Mouse (Mus musculus): ENCODE data around the gene Clec4f.
"Not testable (repeated sequence)": the region's sequence is repeated elsewhere in the genome, so short reads cannot be mapped to it uniquely, and the experiment has no call there.

Clec4f gene

DNA sequence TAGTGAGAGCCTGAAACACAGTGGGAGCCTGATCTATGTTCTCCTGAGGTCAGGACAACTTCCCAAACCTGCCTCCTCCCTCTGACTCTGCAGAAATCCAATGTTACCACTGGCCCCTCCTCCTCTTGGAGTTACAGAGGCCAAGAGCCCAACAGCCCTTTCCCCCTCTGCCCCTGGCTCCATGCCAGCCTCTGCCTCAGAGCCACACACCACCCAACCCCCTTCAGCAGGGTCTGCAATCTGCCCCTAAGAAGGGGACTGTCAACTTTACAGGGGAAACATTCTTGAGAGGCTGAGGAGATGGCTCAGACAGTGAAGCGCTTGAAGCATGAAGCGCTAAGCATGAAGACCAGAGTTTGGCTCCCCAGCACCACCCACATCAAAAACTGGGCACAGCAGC, at the start of gene Clec4f:
Gene Clec4f, minus strand, starts transcription at position 101 of the 400 bp plus-strand sequence.
- DNase-seq = no peak

- no peak for DNase-seq
Measured at GRCm38 (mm10) chr6:83704701-83705100, 48.7 kb upstream of the Clec4f start.

DNA sequence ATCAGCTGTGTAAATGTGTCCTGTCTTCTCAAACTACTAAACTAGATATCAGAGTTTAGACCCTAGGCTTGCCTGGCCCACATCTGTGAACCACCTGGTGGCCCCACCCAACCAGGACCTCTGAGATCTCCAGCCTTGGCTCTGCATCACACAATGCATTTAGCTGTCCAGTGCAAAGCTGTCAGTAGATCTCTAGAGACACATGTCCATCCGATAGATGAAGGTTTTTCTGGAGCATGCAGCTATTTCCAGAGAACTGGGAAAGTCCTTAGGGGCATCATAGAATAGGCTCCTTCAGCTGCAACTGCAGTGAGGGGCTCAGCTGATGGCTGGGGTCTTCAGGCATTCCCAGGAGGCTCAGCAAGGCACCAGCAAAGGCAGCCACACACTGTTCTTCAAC, 48.3 kb upstream of the Clec4f start:
- DNase-seq = no peak

DNA sequence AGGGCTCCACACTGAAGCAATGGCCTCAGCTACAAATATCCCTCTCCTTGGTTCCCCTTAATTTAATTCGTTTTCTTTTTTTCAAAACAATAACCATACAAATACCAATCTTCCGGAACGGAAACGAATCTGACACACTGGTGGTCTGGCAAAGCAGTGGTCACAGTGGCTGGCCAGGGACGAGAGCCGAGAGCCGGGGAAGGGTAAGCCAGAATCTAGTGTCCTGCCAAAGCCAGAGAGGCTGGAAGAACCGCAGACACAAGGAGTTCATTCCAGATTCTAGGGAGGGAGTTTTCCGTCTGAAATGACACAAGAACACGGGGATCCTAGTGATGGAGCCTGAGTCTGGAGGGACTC, 47.7 kb upstream of the Clec4f start:
- no peak for DNase-seq

DNA sequence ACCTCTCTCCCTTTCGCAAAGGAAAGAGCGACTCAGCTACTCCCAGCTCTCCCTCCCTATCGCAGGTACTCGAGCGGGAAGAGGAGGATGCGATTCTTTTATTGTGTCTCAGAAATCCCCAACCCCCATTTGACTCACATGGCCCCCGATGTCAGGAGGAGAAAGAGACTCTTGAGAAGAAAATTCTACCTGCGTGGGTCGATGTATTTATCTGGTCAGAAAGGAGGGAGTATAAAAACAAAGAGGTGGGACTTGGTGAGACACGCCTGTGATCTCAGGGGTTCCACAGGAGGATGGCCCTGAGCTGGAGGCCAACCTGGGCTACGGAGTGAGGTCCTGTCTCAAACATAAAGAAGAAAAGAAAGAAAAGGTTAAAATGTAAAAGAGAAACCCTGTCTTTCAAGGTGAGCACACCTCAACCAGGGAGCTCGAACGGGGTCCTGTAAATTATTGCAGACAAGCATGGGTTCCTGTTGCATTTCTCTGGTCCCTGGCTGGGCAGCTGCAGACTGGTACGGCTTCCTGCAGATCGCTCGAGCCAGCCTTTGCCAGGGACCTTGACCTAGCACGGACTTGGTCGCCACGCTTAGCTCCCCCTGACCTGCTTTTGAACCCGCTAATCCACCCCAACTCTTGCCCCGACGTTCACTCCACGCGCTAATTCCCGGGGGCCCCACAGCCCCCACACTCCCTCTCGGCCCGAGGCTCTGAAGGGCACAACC, 47.2 kb upstream of the Clec4f start:
- peak in 1 of 2 experiments; percentile 27 for DNase-seq

DNA sequence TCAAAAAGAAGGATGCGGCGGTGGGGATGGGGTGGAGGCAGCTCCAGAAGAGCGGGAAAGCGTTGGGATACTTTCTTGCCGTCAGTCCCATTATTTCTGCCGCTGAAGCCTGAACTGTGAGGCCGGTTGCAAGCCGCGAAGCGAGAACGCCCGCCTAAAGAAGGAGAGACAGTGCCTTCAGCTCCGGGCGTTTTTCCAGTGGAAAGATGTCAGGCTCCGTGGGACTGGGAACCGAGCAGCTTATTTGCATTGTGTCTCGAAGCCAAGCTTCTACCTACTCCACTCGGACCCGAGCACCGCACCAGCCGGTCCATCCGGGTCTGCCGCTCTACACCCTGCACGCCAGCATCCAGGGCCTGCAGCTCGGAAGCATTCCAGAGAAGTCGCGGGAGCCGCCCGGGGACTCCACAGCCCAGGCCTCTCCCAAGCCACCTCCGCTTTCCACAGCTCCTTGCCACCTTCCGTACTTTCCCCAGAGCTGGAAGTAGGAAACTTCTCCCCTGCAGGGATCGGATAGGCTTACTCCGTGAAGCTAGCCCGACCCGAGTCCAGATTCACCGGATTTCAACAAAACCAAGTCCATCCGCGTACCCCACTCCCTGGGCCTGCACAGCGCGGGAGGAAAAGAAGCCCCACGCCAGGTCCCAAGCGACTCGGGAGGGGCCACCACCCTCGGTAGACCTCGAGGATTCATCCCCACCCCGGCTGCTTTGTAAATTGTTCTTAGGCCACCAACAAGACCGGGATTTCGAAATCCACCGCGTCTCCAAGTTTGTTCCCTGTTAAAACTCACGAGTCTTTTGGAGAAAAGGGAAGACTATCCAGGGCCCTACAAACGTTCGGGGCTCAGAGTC, 46.4 kb upstream of the Clec4f start:
- peak; percentile 16 to 23 for DNase-seq

- no peak for DNase-seq
Measured at GRCm38 (mm10) chr6:83701001-83701400, 45.0 kb upstream of the Clec4f start.

DNA sequence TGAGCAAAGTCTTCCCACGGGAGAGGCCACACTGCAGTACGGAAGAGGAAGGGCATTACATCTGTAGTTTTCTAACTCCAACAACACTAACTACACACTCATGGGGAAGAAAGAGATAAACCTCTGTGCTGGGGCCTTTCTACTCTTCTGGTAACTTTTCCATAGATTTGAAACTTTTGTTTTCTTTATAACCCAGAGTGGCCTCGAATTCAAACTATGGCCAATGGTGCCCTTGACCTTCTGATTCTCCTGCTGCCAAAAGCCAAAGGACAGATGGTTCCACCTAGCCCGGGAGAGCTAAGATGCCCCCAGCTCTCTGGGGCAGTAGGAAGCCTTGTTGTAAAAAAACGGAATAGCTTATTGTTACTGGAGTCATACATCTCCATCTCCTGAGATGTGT, 44.0 kb upstream of the Clec4f start:
- no peak for DNase-seq

- no peak for DNase-seq
Measured at GRCm38 (mm10) chr6:83697932-83698331, 41.9 kb upstream of the Clec4f start.

- no peak for DNase-seq
Measured at GRCm38 (mm10) chr6:83696684-83697083, 40.7 kb upstream of the Clec4f start.

- DNase-seq = no peak
Measured at GRCm38 (mm10) chr6:83695731-83696130, 39.7 kb upstream of the Clec4f start.

GRCm38 (mm10) chr6:83693835-83694234, 37.8 kb upstream of the Clec4f start:
- peak; percentile 30 to 62 for DNase-seq

DNA sequence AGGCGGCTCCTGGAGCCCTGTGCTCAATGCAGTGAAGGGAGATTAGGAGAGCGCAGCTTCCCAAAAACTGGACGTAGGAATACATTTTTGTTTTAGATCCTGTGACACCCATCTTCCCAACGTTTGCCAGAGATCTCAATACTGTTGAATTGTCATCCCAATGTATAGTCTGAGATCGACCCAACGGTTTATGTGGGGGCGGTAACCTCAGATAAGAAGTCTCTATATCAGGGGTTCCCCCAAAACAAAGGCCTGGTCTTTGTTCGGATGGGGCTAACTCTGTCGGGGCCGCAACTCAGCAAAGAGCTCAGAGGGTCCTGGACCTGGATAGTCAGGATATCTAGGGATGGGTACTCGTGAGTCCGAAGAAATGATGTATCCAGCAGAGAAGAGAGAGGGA, 37.0 kb upstream of the Clec4f start:
- DNase-seq = no peak

DNA sequence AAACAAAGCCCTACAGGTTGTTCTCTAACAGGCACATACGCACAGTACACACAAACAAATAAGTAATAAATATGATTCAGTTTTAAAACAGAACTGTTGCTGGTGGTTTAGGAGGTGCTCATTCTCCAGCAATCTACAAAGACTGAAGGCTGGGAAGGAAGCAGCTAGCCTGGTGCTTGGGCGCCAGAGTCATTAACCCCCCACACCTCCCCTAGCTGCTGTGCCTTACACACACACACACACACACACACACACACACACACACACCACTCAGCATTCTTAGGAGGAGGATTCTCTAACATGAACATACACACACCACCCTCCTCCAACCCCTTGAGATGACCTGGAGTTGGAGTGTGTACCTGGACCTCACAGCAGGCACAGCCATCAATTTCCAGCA, 34.9 kb upstream of the Clec4f start:
- no peak for DNase-seq

- DNase-seq = peak; percentile 25 to 63
Measured at GRCm38 (mm10) chr6:83690277-83690676, 34.3 kb upstream of the Clec4f start.

DNA sequence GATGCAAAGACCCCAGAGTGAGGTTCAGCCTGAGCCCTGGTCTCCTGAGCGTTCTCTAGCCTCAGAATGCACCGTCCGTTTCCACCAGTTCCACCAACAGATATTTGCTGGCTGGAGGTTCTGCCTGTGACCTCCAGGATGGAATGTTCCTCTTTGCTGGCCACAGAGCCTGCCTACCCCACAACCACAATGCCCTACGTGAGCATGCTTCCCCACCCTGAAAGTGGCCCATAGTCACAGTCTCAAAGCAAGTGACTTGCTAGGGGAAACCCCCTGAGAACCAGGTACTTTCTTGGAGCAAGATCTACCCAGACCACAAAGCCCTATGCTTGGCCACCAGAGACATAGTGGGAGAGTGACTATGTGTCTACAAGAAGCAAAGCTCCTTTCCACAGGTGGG, 33.4 kb upstream of the Clec4f start:
- DNase-seq = no peak

- no peak for DNase-seq
Measured at GRCm38 (mm10) chr6:83677757-83678156, 21.8 kb upstream of the Clec4f start, which contains the start of gene Cd207. Gene Cd207 (minus strand): TSS chr6:83677857.

DNA sequence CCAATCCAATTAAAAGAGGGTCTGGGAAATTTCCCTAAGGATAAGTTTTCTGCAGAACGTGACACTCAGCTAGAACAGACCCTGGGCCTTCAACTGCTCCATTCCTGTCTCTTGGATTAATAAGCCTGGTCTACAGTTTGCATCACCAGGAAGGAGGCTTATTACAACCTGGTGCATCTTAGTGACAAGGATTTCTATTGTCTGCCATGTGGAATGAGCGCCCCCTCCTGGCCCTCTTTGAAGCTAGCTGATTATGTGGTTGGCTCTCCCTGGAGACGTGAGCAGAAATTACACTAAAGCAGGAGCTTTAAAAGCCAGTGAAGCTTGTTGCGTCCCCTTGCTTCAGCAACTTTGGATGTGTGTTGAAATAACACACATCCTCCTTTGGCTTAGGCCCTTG, 17.4 kb upstream of the Clec4f start:
- DNase-seq = peak; percentile 73 to 86

DNA sequence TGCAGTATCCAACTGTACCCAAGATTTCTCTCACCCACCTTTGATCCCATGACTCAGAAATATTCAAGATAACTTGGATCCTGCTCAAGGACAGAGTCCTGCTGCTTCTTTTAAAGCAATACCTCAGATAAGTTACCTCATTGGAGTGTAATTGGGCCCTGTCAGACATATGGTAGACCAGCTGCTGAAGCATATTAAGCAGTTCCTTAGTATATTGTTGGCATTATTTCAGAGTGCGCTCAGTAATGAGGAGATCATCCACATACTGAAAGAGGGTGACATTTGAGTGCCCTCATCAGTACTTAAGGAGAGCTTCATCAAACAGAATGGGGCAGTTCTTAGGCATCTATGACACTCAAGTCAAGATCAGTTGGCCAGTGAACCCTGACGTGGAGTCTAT, 9.0 kb upstream of the Clec4f start:
- DNase-seq = no peak

DNA sequence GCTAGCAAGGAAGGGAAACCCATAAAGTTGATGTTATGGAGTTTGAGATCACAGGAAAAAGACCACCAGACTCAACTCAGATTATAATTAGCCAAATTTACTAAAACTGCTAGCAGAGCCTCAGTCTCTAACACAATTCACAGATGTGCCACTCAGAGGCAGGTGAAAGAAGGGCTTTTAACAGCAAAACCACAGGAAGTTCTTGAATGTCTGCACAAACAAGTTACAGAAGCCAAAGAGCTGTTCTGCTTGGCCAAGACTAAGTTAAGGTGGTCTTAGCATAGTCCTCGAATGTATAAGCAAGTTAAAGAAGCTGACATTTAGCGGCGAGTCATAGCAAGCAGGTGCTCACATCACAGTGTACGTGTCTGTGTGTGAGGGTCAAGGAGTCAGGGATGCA, 4.8 kb upstream of the Clec4f start:
- no peak for DNase-seq

- DNase-seq = no peak
Measured at GRCm38 (mm10) chr6:83646715-83647114, 9.3 kb downstream of the Clec4f start.

DNA sequence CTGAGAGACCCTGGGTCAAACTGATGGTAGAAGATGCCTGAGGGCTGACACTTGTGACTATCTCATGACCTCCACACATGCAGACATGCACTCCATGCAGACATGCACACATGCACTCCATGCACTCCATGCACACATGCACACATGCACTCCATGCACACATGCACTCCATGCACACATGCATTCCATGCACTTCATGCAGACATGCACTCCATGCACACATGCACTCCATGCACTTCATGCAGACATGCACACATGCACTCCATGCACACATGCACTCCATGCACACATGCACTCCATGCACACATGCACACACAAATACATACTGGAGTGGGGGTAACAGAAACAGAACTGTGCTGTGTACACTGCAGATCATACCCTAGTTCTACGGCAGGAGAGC, 20.7 kb downstream of the Clec4f start:
- no peak for DNase-seq

- DNase-seq = not testable (repeated sequence)
Measured at GRCm38 (mm10) chr6:83634631-83635030, 21.4 kb downstream of the Clec4f start.

- not testable (repeated sequence) for DNase-seq
Measured at GRCm38 (mm10) chr6:83634106-83634505, 21.9 kb downstream of the Clec4f start.
